Mouse (Mus musculus) lung, postnatal 0 days (tissue): ENCODE data around the gene Slc25a16. TPM values are rescaled to one million over a fixed set of nuclear protein-coding genes. Genes with fewer than 3 reads are reported as not detected.
A peak's percentile ranks its signal among the peaks of the same experiment; 100 is the strongest.

Source experiments
- ATAC-seq: fragments of 200-750 bp; cut with Nextera tagmentation; 2 replicates; pipeline ENCODE4 v1.8.0; 2017; ENCODE audit warnings: moderate library complexity
- DNase-seq: peaks from one replicate; pipeline ENCODE4 v3.0.0-alpha.2; 2016; ENCODE audit warnings: low spot score
- H3K27ac ChIP-seq: fragments of 300-500 bp; sonication (generic); 2 replicates; pipeline ENCODE4 v1.5.1; 2014; ENCODE audit warnings: antibody characterized with exemption, mild to moderate bottlenecking, low read length, mixed read lengths
- H3K27me3 ChIP-seq: fragments of 300-500 bp; sonication (generic); replicated peaks from 2 replicates; pipeline ENCODE4 v1.6.1; 2014; ENCODE audit warnings: low read length, mixed read lengths; ENCODE audit not compliant: insufficient read depth
- H3K36me3 ChIP-seq: fragments of 300-500 bp; sonication (generic); 2 replicates; pipeline ENCODE4 v1.6.1; 2014; ENCODE audit warnings: low read length, mixed read lengths; ENCODE audit not compliant: insufficient read depth
- H3K4me1 ChIP-seq: fragments of 300-500 bp; sonication (generic); 2 replicates; pipeline ENCODE4 v1.6.1; 2014; ENCODE audit warnings: antibody characterized with exemption, low read depth, low read length, mixed read lengths; ENCODE audit not compliant: insufficient read depth
- H3K4me2 ChIP-seq: fragments of 300-500 bp; sonication (generic); replicated peaks from 2 replicates; pipeline ENCODE4 v1.6.1; 2014; ENCODE audit warnings: low read depth, mild to moderate bottlenecking, low read length, moderate library complexity, mixed read lengths
- H3K4me3 ChIP-seq: fragments of 300-500 bp; sonication (generic); 2 replicates; pipeline ENCODE4 v1.5.1; 2014; ENCODE audit warnings: low read depth, low read length
- H3K9ac ChIP-seq: fragments of 300-500 bp; sonication (generic); replicated peaks from 2 replicates; pipeline ENCODE4 v1.6.1; 2014; ENCODE audit warnings: low read depth, mild to moderate bottlenecking
- H3K9me3 ChIP-seq: fragments of 300-500 bp; sonication (generic); 2 replicates; pipeline ENCODE4 v1.6.1; 2016; ENCODE audit warnings: low read length, mixed read lengths
- CTCF ChIP-seq: IDR thresholded peaks from 2 replicates; pipeline ENCODE4 v1.5.1; 2016; ENCODE audit warnings: antibody characterized with exemption, mild to moderate bottlenecking
- EP300 ChIP-seq: IDR thresholded peaks from 2 replicates; pipeline ENCODE4 v1.6.1; 2016; ENCODE audit warnings: antibody characterized with exemption, mild to moderate bottlenecking, control low read depth
- WGBS: fragments of 180-500 bp; shearing (Covaris S2); extraction: QIAGEN DNeasy Blood & Tissue Kit; methylation state at CpG from one replicate; pipeline ENCODE4 v1.1.7; 2014; 5-methylcytosine and 5-hydroxymethylcytosine counted together
- polyA plus RNA-seq: library from polyadenylated mRNA; unstranded; fragments of >200 nt; fragmentation: Nextera tagmentation; extraction: Ambion mirVana; gene quantifications from 2 replicates; pipeline ENCODE4 v1.2.1, GENCODE M21; 2015

The Slc25a16 gene
- polyA plus RNA-seq, 1 experiment from 2014 or later = 24.0 TPM

DNA sequence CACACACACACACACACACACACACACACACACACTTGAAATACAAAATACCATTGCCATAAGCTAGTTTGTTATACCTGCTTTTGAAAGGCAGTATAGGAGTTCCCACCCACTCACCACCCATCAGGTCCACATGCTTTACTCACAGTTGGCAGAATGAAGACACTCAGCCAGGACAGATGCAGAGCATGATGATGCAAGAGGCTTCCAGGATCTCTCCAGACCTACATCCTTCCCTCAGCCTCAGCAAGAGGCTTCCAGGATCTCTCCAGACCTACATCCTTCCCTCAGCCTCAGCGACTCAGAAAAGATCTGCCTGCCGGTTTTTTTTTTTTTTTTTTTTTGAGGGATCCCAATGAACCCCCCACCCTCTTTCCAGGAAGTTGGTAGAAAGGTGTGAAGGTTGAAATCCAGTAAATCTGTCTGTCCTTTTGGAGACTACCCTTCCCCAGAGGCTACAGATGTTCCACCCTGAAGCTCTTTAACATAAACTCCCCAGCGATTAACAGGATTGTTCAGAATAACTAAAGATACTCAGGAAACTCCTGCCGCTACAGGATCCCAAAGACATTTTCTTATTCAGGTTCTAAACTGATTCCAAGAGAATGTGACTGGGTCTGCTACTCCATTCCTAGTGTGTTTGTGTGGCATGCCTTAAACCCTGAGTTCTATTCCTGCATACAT is 27.7 kb upstream of the Slc25a16 start:
- no peak overlapping the region for H3K9ac ChIP-seq
- no peaks in the 10 kb centered on the region for H3K9me3 ChIP-seq
- no peak overlapping the region for H3K27ac ChIP-seq
- DNase-seq (no peak), ATAC-seq (no peak)
- WGBS = 30% methylated on average over 4 of the region's 4 CpGs
- H3K27me3 ChIP-seq = no peaks in the 10 kb centered on the region
- no peaks in the 10 kb centered on the region for H3K36me3 ChIP-seq
- H3K4me3 ChIP-seq = no peak overlapping the region
- no peaks in the 10 kb centered on the region for H3K4me1 ChIP-seq
- TF ChIP-seq EP300 (no peak), CTCF (no peak)
- H3K4me2 ChIP-seq = no peak overlapping the region

DNA sequence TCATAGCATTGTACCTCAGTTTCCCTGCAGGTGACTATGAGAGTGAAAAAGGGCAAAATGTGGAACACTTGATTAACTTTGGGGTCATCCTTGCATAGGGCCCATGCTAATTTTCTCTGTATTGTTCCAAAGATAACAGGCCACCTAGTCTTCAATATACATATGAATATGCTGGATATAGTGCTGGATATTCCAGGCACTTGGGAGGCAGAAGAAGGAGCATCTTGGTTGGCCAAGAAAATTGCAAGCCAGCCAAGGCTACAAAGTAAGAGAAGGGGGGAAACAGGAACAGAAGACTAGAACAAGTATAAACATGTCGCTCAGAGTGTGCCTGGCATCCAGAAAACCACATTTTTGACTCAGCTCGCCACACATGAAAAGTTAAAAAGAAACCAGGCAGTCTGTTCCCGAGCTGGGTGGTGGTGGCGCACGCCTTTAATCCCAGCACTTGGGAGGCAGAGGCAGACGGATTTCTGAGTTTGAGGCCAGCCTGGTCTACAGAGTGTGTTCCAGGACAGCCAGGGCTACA is 27.0 kb upstream of the Slc25a16 start:
- no peak for TF ChIP-seq EP300
- no peak for TF ChIP-seq CTCF
- Histone ChIP-seq H3K27me3 (no peaks in the 10 kb centered on the region), H3K27ac (no peak overlapping the region), H3K4me3 (no peak overlapping the region), H3K9ac (no peak overlapping the region), H3K4me2 (no peak overlapping the region), H3K4me1 (no peaks in the 10 kb centered on the region), H3K9me3 (no peaks in the 10 kb centered on the region), H3K36me3 (no peaks in the 10 kb centered on the region)
- ATAC-seq (no peak), DNase-seq (no peak)
- WGBS = 63% methylated on average over 6 of the region's 6 CpGs

DNA sequence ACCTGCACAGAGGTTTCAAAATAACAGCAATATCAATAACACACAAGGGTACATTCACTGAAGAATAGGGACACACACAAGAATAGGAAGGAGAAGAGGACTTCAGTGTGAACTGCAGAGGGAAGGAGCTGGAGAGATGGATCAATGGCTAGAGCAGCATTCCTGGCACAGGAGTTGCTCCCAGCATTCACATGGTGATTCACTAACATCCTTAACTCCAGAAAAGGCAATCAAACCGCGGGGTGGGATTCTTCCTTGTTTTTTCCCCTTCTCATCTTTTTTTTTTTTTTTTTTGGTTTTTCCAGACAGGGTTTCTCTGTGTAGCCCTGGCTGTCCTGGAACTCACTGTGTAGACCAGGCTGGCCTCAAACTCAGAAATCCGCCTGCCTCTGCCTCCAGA is 26.0 kb upstream of the Slc25a16 start:
- no peak overlapping the region for H3K9ac ChIP-seq
- no peak overlapping the region for H3K27ac ChIP-seq
- DNase-seq = no peak
- no peak for ATAC-seq
- TF ChIP-seq EP300 (no peak), CTCF (no peak)
- WGBS = 71% methylated on average over 3 of the region's 3 CpGs
- no peak overlapping the region for H3K4me2 ChIP-seq
- H3K36me3 ChIP-seq = no peaks in the 10 kb centered on the region
- H3K27me3 ChIP-seq = no peaks in the 10 kb centered on the region
- H3K9me3 ChIP-seq = no peaks in the 10 kb centered on the region
- no peak overlapping the region for H3K4me3 ChIP-seq
- H3K4me1 ChIP-seq = no peaks in the 10 kb centered on the region

DNA sequence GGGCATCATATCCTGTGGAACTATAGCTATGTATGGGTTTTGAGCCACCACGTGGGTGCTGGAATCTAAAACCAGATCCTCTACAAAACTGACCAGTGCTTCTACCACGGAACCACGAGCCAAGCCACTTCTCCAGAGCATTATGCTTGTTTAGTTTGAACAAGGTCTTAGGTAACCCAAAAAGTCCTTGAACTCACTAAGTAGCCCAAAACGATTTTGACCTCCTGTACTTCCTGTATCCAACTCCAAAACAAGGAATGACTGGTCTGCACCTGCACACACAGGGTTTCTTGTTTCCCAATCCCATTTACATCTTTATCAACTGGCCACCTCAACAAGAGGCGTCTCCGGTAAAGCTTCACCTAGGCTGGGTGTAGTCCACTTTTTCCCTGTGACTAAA is 25.0 kb upstream of the Slc25a16 start:
- no peaks in the 10 kb centered on the region for H3K4me1 ChIP-seq
- H3K27ac ChIP-seq = no peak overlapping the region
- ATAC-seq (peak; percentile 94), DNase-seq (peak; percentile 88)
- no peaks in the 10 kb centered on the region for H3K36me3 ChIP-seq
- TF ChIP-seq EP300 (peak; percentile 54), CTCF (no peak)
- no peaks in the 10 kb centered on the region for H3K27me3 ChIP-seq
- no peak overlapping the region for H3K4me2 ChIP-seq
- no peak overlapping the region for H3K9ac ChIP-seq
- no peak overlapping the region for H3K4me3 ChIP-seq
- WGBS = 52% methylated on average over 6 of the region's 6 CpGs
- H3K9me3 ChIP-seq = no peaks in the 10 kb centered on the region

DNA sequence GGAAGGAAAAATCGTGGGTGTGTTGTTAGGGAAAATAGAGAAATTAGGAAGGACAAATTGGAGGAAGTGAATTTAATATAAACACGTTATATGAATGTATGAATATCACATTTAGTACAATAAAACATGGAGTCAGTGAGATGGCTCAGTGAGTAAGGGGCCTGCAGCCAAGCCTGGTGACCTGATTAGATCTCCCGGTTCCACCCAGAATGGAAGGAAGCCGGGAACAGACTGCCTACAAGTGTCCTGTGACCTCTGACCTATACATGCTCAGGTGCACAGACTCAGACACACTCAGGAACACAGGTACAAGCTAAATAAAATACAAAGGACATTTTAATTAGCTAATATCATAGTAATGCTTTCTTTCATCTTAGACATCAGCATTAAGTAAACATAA is 24.4 kb upstream of the Slc25a16 start:
- TF ChIP-seq CTCF (no peak), EP300 (no peak)
- Histone ChIP-seq H3K9me3 (no peaks in the 10 kb centered on the region), H3K9ac (no peak overlapping the region), H3K27me3 (no peaks in the 10 kb centered on the region), H3K4me2 (no peak overlapping the region), H3K4me1 (no peaks in the 10 kb centered on the region), H3K36me3 (no peaks in the 10 kb centered on the region), H3K4me3 (no peak overlapping the region), H3K27ac (no peak overlapping the region)
- no peak for ATAC-seq
- no peak for DNase-seq
- WGBS = 58% methylated on average over 4 of the region's 4 CpGs

DNA sequence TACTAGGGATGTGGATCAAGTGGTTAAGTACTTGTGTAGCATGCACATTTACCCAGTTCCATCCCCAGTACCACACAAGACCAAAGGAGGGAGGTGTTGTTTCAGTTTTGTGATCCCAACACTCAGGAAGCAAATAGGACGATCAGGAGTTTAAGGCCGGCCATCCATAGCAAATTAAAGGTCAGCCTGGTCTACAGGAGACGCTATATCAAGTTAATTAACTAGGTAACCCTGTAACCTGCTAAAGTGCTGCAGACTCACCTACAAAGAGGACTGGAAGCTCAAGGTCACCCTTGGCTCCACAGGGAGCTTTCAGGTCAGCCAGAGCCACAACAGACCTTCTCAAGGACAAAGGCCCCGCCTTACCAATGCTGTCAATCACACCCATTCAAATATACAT is 23.7 kb upstream of the Slc25a16 start:
- Histone ChIP-seq H3K4me1 (no peaks in the 10 kb centered on the region), H3K4me2 (no peak overlapping the region), H3K4me3 (no peak overlapping the region), H3K27ac (no peak overlapping the region), H3K9me3 (no peaks in the 10 kb centered on the region), H3K36me3 (no peaks in the 10 kb centered on the region), H3K9ac (no peak overlapping the region), H3K27me3 (no peaks in the 10 kb centered on the region)
- whole genome bisulfite sequencing = 78% methylated on average over 4 of the region's 4 CpGs
- ATAC-seq (no peak), DNase-seq (peak; percentile 47)
- TF ChIP-seq EP300 (no peak), CTCF (peak; percentile 54)

DNA sequence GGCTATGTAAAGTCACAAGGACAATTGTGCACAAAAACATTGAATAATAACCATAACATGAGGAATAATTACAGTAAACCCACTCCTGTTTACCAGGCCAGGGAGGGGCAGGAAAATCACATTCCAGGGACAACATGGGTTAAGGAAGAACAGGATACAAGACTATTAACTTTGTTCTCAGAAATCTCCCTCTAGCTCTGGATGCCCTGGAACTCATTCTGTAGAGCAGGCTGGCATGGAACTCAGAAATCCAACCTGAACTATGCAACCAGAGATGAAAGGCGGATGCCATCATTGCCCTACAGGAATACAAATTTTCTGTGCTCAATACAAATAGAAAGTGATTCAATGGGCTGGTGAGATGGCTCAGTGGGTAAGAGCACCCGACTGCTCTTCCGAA is 23.0 kb upstream of the Slc25a16 start:
- H3K4me3 ChIP-seq = no peak overlapping the region
- H3K4me2 ChIP-seq = no peak overlapping the region
- H3K27ac ChIP-seq = no peak overlapping the region
- no peaks in the 10 kb centered on the region for H3K36me3 ChIP-seq
- DNase-seq = no peak
- H3K9me3 ChIP-seq = no peaks in the 10 kb centered on the region
- TF ChIP-seq CTCF (no peak), EP300 (no peak)
- H3K9ac ChIP-seq = no peak overlapping the region
- no peak for ATAC-seq
- no peaks in the 10 kb centered on the region for H3K4me1 ChIP-seq
- 95% methylated on average over 3 of the region's 3 CpGs for WGBS
- no peaks in the 10 kb centered on the region for H3K27me3 ChIP-seq
